Mouse (Mus musculus): Measurements from ENCODE around the gene Rpl29.

Rpl29 gene

GRCm38 (mm10) chr9:106456325-106457162 is 27.3 kb downstream of the Rpl29 start:
- peak; percentile 74 for DNase-seq

DNA sequence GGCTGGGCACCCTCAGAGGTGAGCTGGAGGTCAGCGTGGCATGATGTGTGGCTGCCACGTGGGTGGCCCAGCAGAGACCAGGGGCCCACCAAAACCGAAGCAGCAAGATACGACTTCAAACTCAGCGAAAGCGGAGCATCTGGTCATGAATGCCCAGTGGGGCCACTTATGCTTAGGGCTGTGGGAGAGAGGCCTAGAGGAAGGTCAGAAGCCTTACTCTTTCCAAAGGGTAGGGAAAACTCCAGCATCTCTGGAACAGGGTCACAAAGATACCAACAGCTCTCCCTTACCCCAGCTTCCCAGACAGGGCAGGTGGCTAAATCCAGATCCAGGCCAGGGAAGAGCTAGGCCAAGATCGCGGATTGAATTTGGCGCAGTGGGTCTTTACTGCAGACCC is 27.9 kb downstream of the Rpl29 start:
- no peak for DNase-seq

GRCm38 (mm10) chr9:106457920-106458319 is 28.7 kb downstream of the Rpl29 start:
- DNase-seq, result peak; percentile 63

DNA sequence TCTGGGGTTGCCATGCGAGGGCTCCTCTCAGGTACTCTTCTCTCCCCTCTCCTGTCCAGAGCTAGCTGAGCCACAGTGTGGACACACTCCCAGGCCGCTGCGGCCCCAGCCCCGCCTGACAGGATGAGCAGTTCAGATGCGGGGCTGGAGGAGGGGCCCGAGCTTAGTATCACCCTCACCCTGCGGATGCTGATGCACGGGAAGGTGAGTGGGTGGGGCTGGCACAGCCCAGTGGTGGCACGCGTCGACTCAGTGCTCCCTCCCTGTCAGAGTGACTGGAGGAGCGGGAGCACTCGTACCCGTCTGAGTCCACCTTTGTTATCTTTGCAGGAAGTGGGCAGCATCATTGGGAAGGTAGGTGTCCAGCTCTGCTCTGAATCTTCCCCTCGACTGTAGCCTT is 30.7 kb downstream of the Rpl29 start:
- DNase-seq, result peak; percentile 80

- peak; percentile 88 for DNase-seq
These were observed 31.3 kb downstream of the Rpl29 start for GRCm38 (mm10) chr9:106460401-106461025.

DNA sequence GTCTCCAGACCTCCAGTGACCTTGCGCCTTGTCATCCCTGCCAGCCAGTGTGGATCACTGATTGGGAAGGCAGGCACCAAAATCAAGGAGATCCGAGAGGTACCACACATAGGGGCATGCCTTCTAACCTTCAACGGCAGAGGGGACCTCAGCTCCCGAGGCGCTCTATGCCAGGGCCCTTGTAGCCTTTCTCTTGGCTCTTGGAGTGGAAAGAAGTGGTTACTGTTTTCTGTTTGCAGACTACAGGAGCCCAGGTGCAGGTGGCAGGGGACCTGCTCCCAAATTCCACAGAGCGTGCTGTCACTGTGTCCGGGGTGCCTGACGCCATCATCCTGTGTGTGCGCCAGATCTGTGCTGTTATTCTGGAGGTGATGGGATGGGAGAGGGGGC is 31.8 kb downstream of the Rpl29 start:
- peak; percentile 60 for DNase-seq

- peak; percentile 78 for DNase-seq
These were observed 32.6 kb downstream of the Rpl29 start for GRCm38 (mm10) chr9:106461641-106462429.

DNA sequence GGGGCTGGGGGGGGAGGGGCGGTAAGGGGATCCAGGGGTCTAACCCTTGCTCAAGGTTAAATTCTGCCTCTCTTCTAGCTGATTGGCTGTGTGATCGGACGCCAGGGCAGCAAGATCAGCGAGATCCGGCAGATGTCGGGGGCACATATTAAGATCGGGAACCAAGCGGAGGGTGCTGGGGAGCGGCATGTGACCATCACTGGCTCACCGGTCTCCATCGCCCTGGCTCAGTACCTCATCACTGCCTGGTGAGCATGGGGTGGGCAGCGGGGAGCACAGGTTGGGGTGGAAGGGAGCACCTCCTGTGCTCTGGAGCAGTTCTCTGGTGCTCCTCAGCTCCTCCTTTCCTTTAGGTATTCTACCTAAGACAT is 33.2 kb downstream of the Rpl29 start:
- DNase-seq, result peak; percentile 72

DNA sequence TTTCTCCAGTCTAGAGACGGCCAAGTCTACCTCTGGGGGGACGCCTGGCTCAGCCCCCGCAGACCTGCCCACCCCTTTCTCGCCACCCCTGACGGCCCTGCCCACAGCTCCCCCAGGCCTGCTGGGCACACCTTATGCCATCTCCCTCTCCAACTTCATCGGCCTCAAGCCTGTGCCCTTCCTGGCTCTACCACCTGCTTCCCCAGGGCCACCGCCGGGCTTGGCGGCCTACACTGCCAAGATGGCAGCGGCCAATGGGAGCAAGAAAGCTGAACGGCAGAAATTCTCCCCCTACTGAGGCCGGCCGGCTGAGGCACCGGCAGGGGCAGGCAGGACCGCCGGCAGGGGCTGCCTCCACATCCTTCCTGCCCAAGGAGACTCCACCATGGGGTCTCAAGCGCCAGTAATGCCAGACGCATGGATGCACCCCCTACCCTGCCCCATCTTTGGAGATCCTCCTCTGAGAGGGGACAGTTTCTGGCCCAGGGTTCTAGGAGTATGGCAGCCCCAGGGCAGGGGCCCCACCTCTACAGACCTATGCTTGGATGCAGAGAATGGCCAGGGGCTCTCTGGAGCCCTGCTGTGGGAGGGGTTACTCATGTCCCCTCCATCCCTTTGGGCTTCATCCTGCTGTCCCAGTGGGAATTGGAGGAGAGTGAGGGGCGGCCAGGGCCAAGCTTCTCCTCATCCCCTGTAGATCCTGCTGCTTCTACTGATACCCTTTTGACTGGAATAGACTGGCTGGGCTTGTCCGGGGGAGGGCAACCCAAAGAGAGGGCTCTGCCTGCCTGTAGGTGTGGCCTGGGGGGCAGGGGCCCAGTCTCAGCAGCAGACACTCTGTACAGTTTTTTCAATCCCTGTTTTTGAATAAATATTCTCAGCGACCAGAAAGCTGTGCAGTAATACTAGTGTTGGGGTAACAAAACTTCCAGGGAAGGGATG is 34.1 kb downstream of the Rpl29 start:
- DNase-seq, result peak; percentile 95

DNA sequence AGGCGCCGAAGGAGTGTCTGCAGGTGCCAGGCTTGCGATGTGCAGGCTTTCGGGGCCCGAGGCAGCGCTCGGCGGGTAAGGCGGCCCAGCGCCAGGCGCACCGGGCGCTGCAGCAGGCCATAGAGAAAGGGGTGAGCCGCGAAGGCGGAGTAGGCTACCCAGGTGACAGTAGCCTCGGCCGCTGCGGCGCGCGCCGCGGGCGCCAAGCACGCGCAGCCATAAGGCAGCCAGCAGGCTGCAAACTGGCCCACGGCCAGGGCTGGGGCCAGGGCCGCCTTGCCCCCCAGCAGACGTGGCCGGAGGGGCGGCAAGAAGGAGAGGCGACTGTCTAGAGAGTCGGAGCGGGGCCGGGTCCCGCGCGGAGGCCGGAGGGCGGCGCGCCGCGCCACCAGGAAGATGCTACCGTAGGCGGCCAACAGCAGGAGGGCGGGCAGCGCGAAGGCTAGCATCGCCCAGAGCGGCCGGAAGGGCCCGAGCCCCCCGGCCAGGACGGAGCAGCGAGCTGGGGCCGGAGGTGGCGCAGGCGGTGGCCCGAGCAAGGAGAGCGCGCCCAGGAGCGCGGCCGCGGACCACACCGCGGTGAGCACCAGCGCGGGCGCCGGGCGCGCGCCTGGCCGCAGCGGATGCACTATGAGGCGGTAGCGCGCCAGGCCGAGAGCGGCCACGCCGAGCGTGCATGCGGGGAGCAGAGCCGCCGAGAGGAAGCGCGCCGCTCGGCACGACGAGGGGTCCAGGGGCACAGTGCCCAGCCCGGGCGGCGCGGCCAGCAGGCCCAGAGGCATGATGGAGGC is 35.7 kb downstream of the Rpl29 start:
- DNase-seq, result peak; percentile 93

DNA sequence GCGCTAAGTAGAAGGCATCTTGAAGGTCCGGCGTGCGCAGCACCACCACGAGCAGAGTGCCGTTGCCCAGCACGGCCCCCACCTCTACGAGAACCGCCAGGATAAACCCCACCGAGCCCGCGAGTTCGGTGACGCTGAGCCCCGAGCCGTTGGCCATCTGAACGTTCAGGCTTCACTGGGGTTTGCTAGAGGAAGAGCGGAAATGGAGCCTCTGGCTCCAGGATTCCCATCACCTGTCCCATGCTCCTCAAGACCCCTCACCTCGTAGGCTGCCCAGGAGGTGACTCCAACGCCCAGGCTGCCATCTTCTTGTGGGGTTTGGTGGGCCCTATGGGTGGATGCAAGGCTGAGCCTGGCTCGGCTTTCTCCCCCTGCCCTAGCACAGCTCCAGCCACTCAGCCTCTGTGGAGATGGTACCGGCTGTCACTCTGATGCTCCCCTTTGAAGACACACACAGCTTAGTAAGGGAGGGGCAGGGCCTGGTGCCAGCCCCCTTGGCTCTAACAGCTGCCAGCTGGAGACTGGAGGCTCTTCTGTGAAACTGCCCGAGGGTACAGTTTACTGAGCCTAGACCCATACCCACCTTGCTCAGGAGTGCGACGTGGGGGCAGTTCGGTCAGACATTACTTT is 36.4 kb downstream of the Rpl29 start, which contains the start of gene Gpr62:
Gpr62 (minus strand) TSS at position 368 of the 630 bp plus-strand sequence.
- DNase-seq, result peak; percentile 92

DNA sequence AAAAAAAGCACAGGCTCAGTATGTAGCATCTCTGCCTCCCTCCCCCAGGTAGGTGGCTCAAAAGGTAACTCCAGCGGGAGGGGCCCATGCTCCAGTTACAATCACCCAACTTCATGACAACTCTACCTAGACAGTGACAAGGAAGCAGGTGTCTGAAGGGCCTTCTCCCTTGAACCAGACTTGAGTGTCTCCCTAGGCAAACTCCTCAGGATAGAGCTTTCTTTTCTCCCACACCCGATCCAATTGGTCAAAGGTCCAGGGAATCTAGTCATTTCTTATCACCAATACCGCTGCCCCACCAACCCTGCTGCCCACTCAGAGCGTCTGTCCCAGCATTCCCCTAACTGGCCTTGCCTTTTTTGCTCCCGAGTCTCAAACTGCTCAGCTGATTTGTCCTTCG is 37.5 kb downstream of the Rpl29 start:
- peak; percentile 54 for DNase-seq

- DNase-seq, result peak; percentile 53
These were observed 38.5 kb downstream of the Rpl29 start for GRCm38 (mm10) chr9:106467746-106468145.

- no peak for DNase-seq
These were observed 40.1 kb downstream of the Rpl29 start for GRCm38 (mm10) chr9:106469317-106469716.

DNA sequence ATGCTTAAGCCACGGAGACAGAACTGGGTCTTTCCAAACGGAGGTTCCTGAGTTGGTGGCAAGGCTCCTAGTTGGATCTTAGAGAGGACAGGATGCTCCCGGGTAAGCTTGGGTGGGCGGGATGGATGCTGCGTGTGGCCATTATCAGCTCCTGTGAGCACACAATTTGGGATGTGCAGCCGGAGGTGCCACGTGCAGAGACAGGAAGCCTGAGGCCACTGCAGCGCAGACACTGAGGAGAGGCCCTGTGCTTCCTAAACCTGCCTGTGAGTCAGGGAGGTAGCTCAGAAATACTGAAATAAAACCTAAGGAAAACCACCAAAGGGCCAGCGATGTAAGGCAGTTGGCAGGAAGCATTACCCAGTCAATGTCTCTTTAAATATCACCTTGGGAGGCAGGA is 40.5 kb downstream of the Rpl29 start:
- DNase-seq, result no peak

DNA sequence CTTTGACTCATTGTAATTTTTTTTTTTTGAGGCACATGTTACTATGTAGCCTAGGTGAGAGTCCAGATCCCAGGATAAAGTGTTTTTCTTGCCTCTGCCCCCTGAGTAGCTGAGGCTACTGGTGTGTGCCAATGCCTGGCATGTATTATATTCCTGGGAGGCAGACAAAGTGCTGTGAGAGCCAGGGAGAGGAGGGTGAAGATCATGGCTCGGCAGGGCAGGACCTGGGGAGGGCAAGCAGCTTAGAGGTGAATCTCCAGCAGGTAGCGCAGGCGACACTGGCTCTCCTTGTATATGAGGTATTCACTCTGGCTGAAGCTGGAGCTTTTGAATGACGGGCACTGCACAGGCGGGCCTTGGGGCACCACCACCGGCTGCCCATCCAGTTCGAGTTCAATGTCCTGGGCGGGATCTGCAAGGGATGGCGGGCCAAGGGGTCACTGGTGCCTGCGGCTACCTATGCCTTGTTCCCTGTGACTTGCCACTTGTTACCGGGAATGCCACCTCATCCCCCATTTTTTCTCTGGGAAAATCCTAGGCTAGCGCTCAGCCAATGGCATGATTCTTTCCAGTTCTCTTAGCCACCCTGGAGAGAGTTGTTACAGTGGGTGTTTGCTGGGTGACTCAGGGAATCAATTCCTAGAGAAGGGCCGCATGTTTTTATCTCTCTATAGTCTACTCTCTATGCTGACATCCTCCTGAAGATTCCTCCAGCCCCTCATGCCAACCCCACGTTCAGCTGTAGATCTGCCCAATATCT is 41.9 kb downstream of the Rpl29 start:
- peak; percentile 52 for DNase-seq

DNA sequence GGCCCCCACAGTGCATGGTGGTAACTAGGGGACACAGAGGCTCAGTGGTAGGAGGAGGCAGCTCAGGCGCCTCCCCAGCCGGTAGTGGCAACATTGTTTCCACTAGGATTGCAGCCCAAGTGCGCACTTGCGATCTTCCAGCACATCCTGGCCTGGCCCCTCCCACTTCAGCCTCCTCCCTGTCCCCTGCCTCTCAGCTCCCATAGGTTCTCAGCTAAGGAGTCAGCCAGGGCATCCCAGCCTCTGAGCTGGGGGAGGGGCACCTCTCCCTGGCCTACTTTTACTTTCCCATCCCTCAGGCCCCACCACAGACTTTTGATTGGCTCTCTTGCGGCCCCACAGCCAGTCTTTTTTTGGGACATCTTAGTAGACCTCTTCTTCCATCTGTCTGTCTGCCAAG is 42.6 kb downstream of the Rpl29 start:
- peak; percentile 73 for DNase-seq

GRCm38 (mm10) chr9:106472321-106472720 is 43.1 kb downstream of the Rpl29 start:
- DNase-seq, result peak; percentile 41

DNA sequence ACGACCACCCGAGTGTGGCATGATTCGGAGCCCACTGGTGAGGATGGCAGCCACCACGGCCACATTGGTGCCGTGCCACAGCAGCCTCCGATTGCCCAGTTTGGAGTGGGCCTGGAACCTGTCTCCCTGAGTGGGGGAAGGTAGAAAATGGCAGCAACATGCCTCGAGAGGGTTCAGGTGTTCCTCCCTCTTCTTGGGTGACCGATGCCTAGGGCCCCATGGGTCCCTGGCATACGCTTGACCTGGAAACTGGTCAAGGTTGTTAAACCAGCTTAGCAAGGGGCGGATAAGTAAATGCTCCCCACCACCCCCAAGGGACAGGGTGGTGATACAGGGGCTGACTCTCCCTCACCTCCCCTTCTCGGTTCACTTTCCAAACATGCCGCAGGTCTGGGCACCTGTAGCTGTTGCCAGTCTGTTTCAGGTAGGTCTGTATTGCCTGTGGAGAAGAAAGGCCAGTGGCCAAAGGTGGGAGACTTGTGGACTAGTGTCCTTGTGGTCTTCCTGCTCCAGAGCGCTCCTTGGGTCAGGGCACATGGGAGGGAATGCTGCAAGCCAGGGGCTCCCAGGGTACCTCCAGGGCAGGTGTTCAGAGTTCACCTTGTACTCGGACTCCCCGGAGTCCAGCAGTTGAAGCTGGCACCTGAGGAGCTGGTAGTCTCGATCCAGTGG is 44.0 kb downstream of the Rpl29 start:
- DNase-seq, result peak; percentile 75

DNA sequence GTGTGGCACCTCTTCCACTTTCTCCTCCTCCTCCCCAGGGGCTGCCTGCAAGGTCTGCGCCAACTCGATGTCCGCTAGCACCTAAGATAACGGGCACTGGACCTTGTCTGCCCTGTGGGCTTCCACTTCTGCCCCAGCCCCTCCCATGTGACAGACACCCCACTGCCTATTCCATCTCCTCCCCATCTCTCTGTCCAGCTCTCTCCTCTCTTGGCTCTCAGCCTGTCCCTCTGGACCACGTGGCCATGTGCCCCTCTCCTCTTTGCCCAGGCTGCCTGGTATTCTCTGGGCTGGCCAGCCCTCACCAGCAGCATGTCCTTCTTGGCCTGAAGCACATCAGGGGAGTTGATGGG is 44.5 kb downstream of the Rpl29 start:
- DNase-seq, result no peak
